Mouse (Mus musculus): ENCODE results near the gene Mrgprb2. TPM values are rescaled to one million over a fixed set of nuclear protein-coding genes. Genes with fewer than 3 reads are reported as not detected.

Gene Mrgprb2
- polyA plus RNA-seq (2015; fragmentation: Nextera tagmentation; extraction: Ambion mirVana), result 0.43 and 0.51 TPM in 2 replicates

DNA sequence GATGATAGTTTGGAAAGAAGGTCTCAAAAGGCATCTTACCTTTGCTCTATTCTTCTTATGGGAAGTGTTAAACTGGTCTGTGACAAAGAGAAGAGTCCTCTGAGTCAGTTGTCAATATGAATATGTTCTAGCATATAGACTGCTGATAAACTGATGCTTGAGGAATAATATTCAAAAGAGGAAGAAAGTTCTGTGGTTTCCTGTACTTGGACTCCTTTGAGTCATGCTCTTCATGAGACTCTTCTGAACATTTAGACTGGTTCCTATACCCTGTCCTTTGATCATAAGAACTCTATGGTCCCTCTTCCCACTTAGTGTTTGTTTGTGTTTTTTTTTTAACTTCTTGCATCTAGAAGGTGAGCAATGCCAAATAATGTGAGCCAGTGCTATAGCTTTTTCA lies at the start of gene Mrgprb2:
Gene Mrgprb2 (minus strand): TSS at position 101 of the 400 bp plus-strand sequence.
- Histone ChIP-seq H3K36me3 (no peaks in the 10 kb centered on the region), H3K27ac (replicated peaks) (no peak within 1 kb of the TSS), H3K9me3 (replicated peaks) (no peaks in the 10 kb centered on the region), H3K4me1 (no peaks in the 10 kb centered on the region), H3K9ac (no peak within 1 kb of the TSS), H3K4me2 (replicated peaks) (no peak within 1 kb of the TSS), H3K4me3 (replicated peaks) (no peak within 1 kb of the TSS), H3K27me3 (no peaks in the 10 kb centered on the region)
- no peak for ATAC-seq (ENCODE audit: insufficient number of reproducible peaks, low FRiP score, low TSS enrichment, low read depth)

Other genes starting within 250 kb of the Mrgprb2 start
- 0.19 TPM in 1 of 2 replicates, not detected in the other for gene Mrgprb8, start 169.6 kb downstream of the Mrgprb2 start, polyA plus RNA-seq (2015; fragmentation: Nextera tagmentation; extraction: Ambion mirVana)
- 0.12 and 0.28 TPM in 2 replicates for gene Mrgprb1, start 101.7 kb downstream of the Mrgprb2 start, polyA plus RNA-seq (2015; fragmentation: Nextera tagmentation; extraction: Ambion mirVana)
- gene Mrgprx2, start 58.8 kb downstream of the Mrgprb2 start, polyA plus RNA-seq (2015; fragmentation: Nextera tagmentation; extraction: Ambion mirVana), result not detected in 2 replicates
- not detected in 2 replicates for gene Mrgprb3, start 85.7 kb upstream of the Mrgprb2 start, polyA plus RNA-seq (2015; fragmentation: Nextera tagmentation; extraction: Ambion mirVana)
- gene Zdhhc13, start 230.9 kb upstream of the Mrgprb2 start, polyA plus RNA-seq (2015; fragmentation: Nextera tagmentation; extraction: Ambion mirVana), result 29.9 and 33.7 TPM in 2 replicates